Mouse (Mus musculus) erythroblast, embryonic 14.5 days (primary cell): ENCODE results near the gene Ric3. TPM values are rescaled to one million over a fixed set of nuclear protein-coding genes. Genes with fewer than 3 reads are reported as not detected.

Source experiments
- H3K27me3 ChIP-seq: 2 replicates; pipeline ENCODE4 v1.6.1; 2012; ENCODE audit warnings: inconsistent platforms; ENCODE audit not compliant: control insufficient read depth
- H3K36me3 ChIP-seq: 2 replicates; pipeline ENCODE4 v1.6.1; 2012; ENCODE audit warnings: mild to moderate bottlenecking, inconsistent platforms; ENCODE audit not compliant: control insufficient read depth
- H3K4me1 ChIP-seq: 2 replicates; pipeline ENCODE4 v1.6.1; 2012; ENCODE audit warnings: inconsistent platforms; ENCODE audit not compliant: control insufficient read depth
- H3K4me3 ChIP-seq: replicated peaks from 2 replicates; pipeline ENCODE3; 2012; ENCODE audit warnings: moderate library complexity, mild to moderate bottlenecking, inconsistent platforms
- H3K9me3 ChIP-seq: 2 replicates; pipeline ENCODE4 v1.6.1; 2012; ENCODE audit warnings: low read length, inconsistent platforms, mixed read lengths; ENCODE audit not compliant: control insufficient read depth
- GATA1 ChIP-seq: IDR thresholded peaks from 2 replicates; pipeline ENCODE4 v1.6.1; 2012; ENCODE audit warnings: low read length, inconsistent platforms, mixed read lengths
- TAL1 ChIP-seq: IDR thresholded peaks from 3 replicates; pipeline ENCODE4 v1.6.1; 2012; ENCODE audit warnings: low read length, inconsistent platforms, mixed read lengths
- polyA plus RNA-seq: library from polyadenylated mRNA; stranded (reverse); fragments of >175 nt; gene quantifications from 2 replicates; pipeline ENCODE4 v1.2.3, GENCODE M21; 2012

The Ric3 gene
- polyA plus RNA-seq, 1 experiment, result 0.07 TPM

DNA sequence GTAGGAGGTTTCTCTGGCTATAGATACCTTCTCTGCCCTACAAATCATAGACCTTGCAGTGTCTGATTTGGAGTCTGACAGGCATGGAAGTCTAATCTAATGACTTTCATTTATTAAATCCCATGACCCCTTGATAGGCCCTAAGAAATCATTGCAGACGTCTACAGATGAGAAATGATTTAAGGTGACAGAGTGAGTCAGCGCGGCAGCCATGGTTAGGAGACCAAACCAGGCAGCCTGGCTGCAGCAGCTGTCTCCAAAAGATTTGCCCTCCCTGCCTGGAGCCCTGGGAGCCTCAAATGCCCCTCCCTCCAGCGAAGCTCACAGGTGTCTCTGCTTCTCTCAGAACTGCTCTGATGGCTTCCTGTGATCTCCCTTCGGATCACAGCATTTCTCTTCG lies 87.0 kb downstream of the Ric3 start:
- H3K36me3 ChIP-seq, result no peaks in the 10 kb centered on the region
- no peak for TF ChIP-seq TAL1
- no peak for TF ChIP-seq GATA1
- no peaks in the 10 kb centered on the region for H3K27me3 ChIP-seq
- H3K4me1 ChIP-seq, result no peaks in the 10 kb centered on the region
- H3K4me3 ChIP-seq, result no peak overlapping the region
- no peaks in the 10 kb centered on the region for H3K9me3 ChIP-seq

DNA sequence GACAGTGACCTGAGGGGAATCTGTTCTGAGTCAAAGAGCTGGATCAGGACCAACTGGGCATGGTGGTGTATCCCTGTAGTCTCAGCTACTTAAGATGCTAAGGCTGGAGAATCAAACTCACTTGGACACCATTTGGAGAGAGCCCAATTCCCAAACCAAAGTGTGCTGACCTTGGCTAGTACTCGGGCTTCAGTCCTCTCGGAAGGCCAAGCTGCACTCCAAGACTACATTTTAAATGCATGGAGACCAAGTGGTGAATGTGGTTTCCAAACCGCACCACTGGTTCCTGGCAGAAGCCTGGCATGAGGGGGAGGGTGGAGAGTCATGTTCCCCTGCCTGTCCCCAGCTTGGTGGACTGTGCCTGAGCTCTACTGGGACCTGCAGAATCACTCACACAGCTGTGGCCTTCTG lies 89.2 kb downstream of the Ric3 start:
- H3K9me3 ChIP-seq, result no peaks in the 10 kb centered on the region
- H3K4me1 ChIP-seq, result no peaks in the 10 kb centered on the region
- no peaks in the 10 kb centered on the region for H3K27me3 ChIP-seq
- no peak overlapping the region for H3K4me3 ChIP-seq
- H3K36me3 ChIP-seq, result no peaks in the 10 kb centered on the region
- TF ChIP-seq TAL1 (no peak), GATA1 (no peak)

DNA sequence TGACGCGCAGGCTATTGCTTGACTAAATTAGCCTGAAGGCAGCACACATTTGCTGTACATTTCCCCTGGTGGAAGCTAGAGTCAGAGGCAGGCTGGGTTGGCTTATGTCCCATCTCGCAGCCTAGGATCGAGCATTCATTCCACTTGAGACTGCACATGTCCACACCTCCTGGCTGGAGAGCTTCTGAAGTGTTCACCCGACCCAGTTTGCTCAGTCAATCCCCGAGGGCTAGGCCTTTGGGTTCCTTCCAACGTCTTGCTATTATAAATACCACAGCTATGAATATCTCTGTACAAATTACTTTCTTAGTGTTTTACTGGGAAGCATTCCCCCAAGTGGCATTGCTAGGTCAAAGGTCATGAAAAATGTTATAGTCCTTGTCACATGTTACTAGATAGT lies 89.9 kb downstream of the Ric3 start:
- Histone ChIP-seq H3K4me1 (no peaks in the 10 kb centered on the region), H3K9me3 (no peaks in the 10 kb centered on the region), H3K4me3 (no peak overlapping the region), H3K36me3 (no peaks in the 10 kb centered on the region), H3K27me3 (no peaks in the 10 kb centered on the region)
- TF ChIP-seq TAL1, result no peak
- no peak for TF ChIP-seq GATA1

DNA sequence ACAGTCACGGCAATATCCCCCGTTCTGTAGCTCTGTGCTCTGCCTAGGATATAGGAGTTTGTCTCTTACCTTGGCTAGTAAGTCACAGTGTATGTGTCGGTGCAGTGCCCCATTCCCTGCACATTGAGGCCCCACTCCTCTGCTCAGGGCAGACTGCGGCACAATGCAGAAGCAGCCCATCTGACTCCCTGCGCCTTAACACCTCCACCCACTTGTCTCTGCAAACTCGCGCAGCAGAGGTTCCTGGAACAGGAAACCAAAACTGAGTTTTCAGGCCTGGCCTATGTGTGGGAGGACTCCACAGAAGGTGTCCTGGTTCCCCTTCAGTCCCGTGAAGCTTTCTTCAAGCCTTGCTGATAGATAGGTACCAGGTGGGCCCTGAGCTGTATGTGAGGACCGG lies 91.9 kb downstream of the Ric3 start:
- no peak overlapping the region for H3K4me3 ChIP-seq
- H3K4me1 ChIP-seq, result no peaks in the 10 kb centered on the region
- no peaks in the 10 kb centered on the region for H3K36me3 ChIP-seq
- no peaks in the 10 kb centered on the region for H3K27me3 ChIP-seq
- H3K9me3 ChIP-seq, result no peaks in the 10 kb centered on the region
- TF ChIP-seq TAL1 (no peak), GATA1 (no peak)

DNA sequence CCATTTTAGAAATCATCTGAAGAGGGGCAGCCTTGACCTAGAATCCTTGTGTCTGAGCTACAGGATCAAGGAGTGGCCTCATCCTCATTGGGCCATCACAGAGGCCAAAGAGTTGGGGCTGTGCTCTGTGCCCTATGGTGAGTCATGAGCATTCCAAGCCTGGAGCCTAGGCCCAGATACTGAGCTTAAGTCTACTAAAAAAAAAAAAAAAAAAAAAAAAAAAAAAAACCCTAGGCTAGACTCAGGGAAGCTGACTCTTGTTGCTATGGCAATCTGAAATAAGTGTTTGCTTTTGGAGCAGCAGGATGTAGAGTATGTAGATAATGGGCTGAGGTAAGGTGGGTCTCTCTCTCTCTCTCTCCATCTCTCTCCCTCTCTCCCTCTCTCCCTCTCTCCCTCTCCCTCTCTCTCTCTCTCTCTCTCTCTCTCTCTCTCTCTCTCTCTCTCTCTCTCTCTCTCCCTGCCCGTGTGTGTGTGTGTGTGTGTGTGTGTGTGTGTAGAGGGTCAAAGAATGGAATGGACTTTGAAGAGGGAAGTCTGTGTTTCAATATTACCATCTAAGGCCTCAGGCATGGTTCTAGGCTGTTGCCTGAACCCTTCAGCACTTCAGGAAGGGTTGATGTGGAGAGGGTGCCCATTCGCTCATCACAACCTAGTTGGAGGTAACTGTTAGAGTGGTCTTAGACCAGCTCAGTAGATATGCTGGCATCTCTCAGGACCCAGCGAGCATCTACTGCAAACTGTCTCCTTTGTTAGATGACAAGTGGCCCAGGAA lies 97.0 kb downstream of the Ric3 start:
- Histone ChIP-seq H3K27me3 (no peaks in the 10 kb centered on the region), H3K4me1 (no peaks in the 10 kb centered on the region), H3K4me3 (no peak overlapping the region), H3K9me3 (no peaks in the 10 kb centered on the region), H3K36me3 (no peaks in the 10 kb centered on the region)
- TF ChIP-seq GATA1, result no peak
- TF ChIP-seq TAL1, result no peak

Other genes with a start within 250 kb of the Ric3 start
- not detected in 2 replicates for gene Olfr516, start 232.8 kb downstream of the Ric3 start, polyA plus RNA-seq
- not detected in 2 replicates for gene Olfr517, start 211.0 kb downstream of the Ric3 start, polyA plus RNA-seq
- gene Olfr518, start 198.3 kb downstream of the Ric3 start, polyA plus RNA-seq, result 0.01 TPM in 1 of 2 replicates, not detected in the other
- not detected in 2 replicates for gene Olfr519, start 188.9 kb downstream of the Ric3 start, polyA plus RNA-seq
- not detected in 2 replicates for gene Nlrp10, start 153.2 kb downstream of the Ric3 start, polyA plus RNA-seq
- 37.1 and 38.6 TPM in 2 replicates for gene Eif3f, start 148.9 kb downstream of the Ric3 start, polyA plus RNA-seq
- gene Tub, start 133.0 kb downstream of the Ric3 start, polyA plus RNA-seq, result 0.01 TPM in 1 of 2 replicates, not detected in the other
- gene Lmo1, start 91.9 kb upstream of the Ric3 start, polyA plus RNA-seq, result not detected in 2 replicates